Mouse (Mus musculus) intestine, postnatal 0 days (tissue): ENCODE measurements around the gene Shq1. TPM values are rescaled to one million over a fixed set of nuclear protein-coding genes. Genes with fewer than 3 reads are reported as not detected.

Experiments
- ATAC-seq: fragments of 200-750 bp; cut with Nextera tagmentation; 2 replicates; pipeline ENCODE4 v1.8.0; 2017; ENCODE audit warnings: mild to moderate bottlenecking, moderate TSS enrichment, moderate library complexity
- H3K27ac ChIP-seq: fragments of 300-500 bp; sonication (generic); 2 replicates; pipeline ENCODE4 v1.5.1; 2014; ENCODE audit warnings: mild to moderate bottlenecking, low read depth, low read length, moderate library complexity
- H3K27me3 ChIP-seq: fragments of 300-500 bp; sonication (generic); replicated peaks from 2 replicates; pipeline ENCODE4 v1.6.1; 2014; ENCODE audit warnings: low read length, mixed read lengths; ENCODE audit not compliant: control insufficient read depth, insufficient read depth
- H3K36me3 ChIP-seq: fragments of 300-500 bp; sonication (generic); 2 replicates; pipeline ENCODE4 v1.6.1; 2014; ENCODE audit warnings: mild to moderate bottlenecking, moderate library complexity; ENCODE audit not compliant: control insufficient read depth, insufficient read depth
- H3K4me1 ChIP-seq: fragments of 300-500 bp; sonication (generic); replicated peaks from 2 replicates; pipeline ENCODE4 v1.6.1; 2014; ENCODE audit warnings: antibody characterized with exemption, low read length, mixed read lengths; ENCODE audit not compliant: control insufficient read depth, insufficient read depth
- H3K4me2 ChIP-seq: fragments of 300-500 bp; sonication (generic); replicated peaks from 2 replicates; pipeline ENCODE4 v1.6.1; 2014; ENCODE audit warnings: low read depth, mild to moderate bottlenecking, moderate library complexity
- H3K4me3 ChIP-seq: fragments of 300-500 bp; sonication (generic); 2 replicates; pipeline ENCODE4 v1.5.1; 2014; ENCODE audit warnings: low read depth, low read length
- H3K9ac ChIP-seq: fragments of 300-500 bp; sonication (generic); 2 replicates; pipeline ENCODE4 v1.6.1; 2014; ENCODE audit warnings: mild to moderate bottlenecking, low read depth, low read length
- H3K9me3 ChIP-seq: fragments of 300-500 bp; sonication (generic); 2 replicates; pipeline ENCODE4 v1.6.1; 2016; ENCODE audit warnings: mixed run types; ENCODE audit not compliant: control insufficient read depth
- CTCF ChIP-seq: sonication (generic); IDR thresholded peaks from 2 replicates; pipeline ENCODE4 v1.5.1; 2016; ENCODE audit warnings: low read depth, mild to moderate bottlenecking, control low read depth, antibody characterized with exemption, moderate library complexity
- WGBS: fragments of 180-500 bp; shearing (Covaris S2); extraction: QIAGEN DNeasy Blood & Tissue Kit; methylation state at CpG from one replicate; pipeline ENCODE4 v1.1.7; 2014; 5-methylcytosine and 5-hydroxymethylcytosine counted together
- polyA plus RNA-seq: library from polyadenylated mRNA; unstranded; fragments of >200 nt; fragmentation: Nextera tagmentation; extraction: Ambion mirVana; gene quantifications from 2 replicates; pipeline ENCODE4 v1.2.1, GENCODE M21; 2015

Gene Shq1
- polyA plus RNA-seq, 1 experiment from 2014 or later, result 5.8 TPM

- H3K27ac ChIP-seq, result no peak overlapping the region
- H3K4me2 ChIP-seq, result no peak overlapping the region
- H3K9me3 ChIP-seq, result no peaks in the 10 kb centered on the region
- H3K4me3 ChIP-seq, result no peak overlapping the region
- no peak for TF ChIP-seq CTCF
- peaks cover 9% of the 10 kb centered on the region; the same call in 1 of the 2 replicates for H3K27me3 ChIP-seq
- whole genome bisulfite sequencing, result 80% methylated on average over 6 of the region's 6 CpGs
- no peak for ATAC-seq
- H3K4me1 ChIP-seq, result peaks cover 6% of the 10 kb centered on the region; the same call in 1 of the 2 replicates
- H3K9ac ChIP-seq, result no peak overlapping the region
- H3K36me3 ChIP-seq, result no peaks in the 10 kb centered on the region
Observed at GRCm38 (mm10) chr6:100566774-100567173, 104.2 kb downstream of the Shq1 start.

GRCm38 (mm10) chr6:100564516-100564915 lies 106.4 kb downstream of the Shq1 start:
- H3K9ac ChIP-seq, result no peak overlapping the region
- H3K27me3 ChIP-seq, result peaks cover 13% of the 10 kb centered on the region; the same call in 1 of the 2 replicates
- H3K36me3 ChIP-seq, result no peaks in the 10 kb centered on the region
- no peak overlapping the region for H3K27ac ChIP-seq
- ATAC-seq, result no peak
- TF ChIP-seq CTCF, result no peak
- no peak overlapping the region for H3K4me3 ChIP-seq
- WGBS, result 68% methylated on average over 4 of the region's 4 CpGs
- no peaks in the 10 kb centered on the region for H3K9me3 ChIP-seq
- peaks cover 6% of the 10 kb centered on the region; the same call in 1 of the 2 replicates for H3K4me1 ChIP-seq
- H3K4me2 ChIP-seq, result no peak overlapping the region

- WGBS, result 8% methylated on average over 38 of the region's 38 CpGs
- TF ChIP-seq CTCF, result peak; percentile 81
Observed at GRCm38 (mm10) chr6:100563552-100564341, 107.2 kb downstream of the Shq1 start.

GRCm38 (mm10) chr6:100562719-100563551 lies 108.0 kb downstream of the Shq1 start:
- Histone ChIP-seq H3K4me1 (peaks cover 6% of the 10 kb centered on the region; the same call in 1 of the 2 replicates), H3K4me3 (peak overlapping the region; percentile 49), H3K9me3 (no peaks in the 10 kb centered on the region), H3K36me3 (no peaks in the 10 kb centered on the region), H3K27ac (no peak overlapping the region), H3K27me3 (peaks cover 13% of the 10 kb centered on the region; the same call in 1 of the 2 replicates), H3K4me2 (peak overlapping the region; percentile 97), H3K9ac (peak overlapping the region; percentile 8; the same call in 1 of the 2 replicates)
- no peak for TF ChIP-seq CTCF
- peak; percentile 35; the same call in 1 of the 2 replicates for ATAC-seq
- 2% methylated on average over 51 of the region's 51 CpGs for WGBS

More at GRCm38 (mm10) chr6:100563552-100564341, 107.2 kb downstream of the Shq1 start:
- Histone ChIP-seq H3K4me2 (peak overlapping the region; percentile 97), H3K36me3 (no peaks in the 10 kb centered on the region), H3K4me1 (peaks cover 6% of the 10 kb centered on the region; the same call in 1 of the 2 replicates), H3K9ac (peak overlapping the region; percentile 8), H3K9me3 (no peaks in the 10 kb centered on the region), H3K4me3 (peak overlapping the region; percentile 49), H3K27ac (no peak overlapping the region), H3K27me3 (peaks cover 13% of the 10 kb centered on the region; the same call in 1 of the 2 replicates)
- ATAC-seq, result peak; percentile 84

- Histone ChIP-seq H3K36me3 (no peaks in the 10 kb centered on the region), H3K4me2 (no peak overlapping the region), H3K4me1 (no peaks in the 10 kb centered on the region), H3K4me3 (no peak overlapping the region), H3K27me3 (peaks cover 9% of the 10 kb centered on the region; the same call in 1 of the 2 replicates), H3K9ac (no peak overlapping the region), H3K9me3 (no peaks in the 10 kb centered on the region), H3K27ac (no peak overlapping the region)
- no peak for TF ChIP-seq CTCF
- no peak for ATAC-seq
- WGBS, result 65% methylated on average over 8 of the region's 8 CpGs
Observed at GRCm38 (mm10) chr6:100558057-100558456, 112.9 kb downstream of the Shq1 start.
